Mouse (Mus musculus) liver, adult 2 months (tissue): ENCODE data around the gene H2-M10.5.
"Not testable (repeated sequence)": the region's sequence is repeated elsewhere in the genome, so short reads cannot be mapped to it uniquely, and the experiment has no call there.

Experiments used
- CTCF ChIP-seq: fragments of 200-500 bp; IDR thresholded peaks from 2 replicates; pipeline ENCODE4 v1.5.1; 2011; ENCODE audit warnings: low read depth, low read length, control low read depth
- POLR2A ChIP-seq: fragments of 200-500 bp; IDR thresholded peaks from 2 replicates; pipeline ENCODE4 v1.6.1; 2011; ENCODE audit warnings: low read length, control low read depth; ENCODE audit not compliant: insufficient read depth; ENCODE audit errors: extremely low read depth

DNA sequence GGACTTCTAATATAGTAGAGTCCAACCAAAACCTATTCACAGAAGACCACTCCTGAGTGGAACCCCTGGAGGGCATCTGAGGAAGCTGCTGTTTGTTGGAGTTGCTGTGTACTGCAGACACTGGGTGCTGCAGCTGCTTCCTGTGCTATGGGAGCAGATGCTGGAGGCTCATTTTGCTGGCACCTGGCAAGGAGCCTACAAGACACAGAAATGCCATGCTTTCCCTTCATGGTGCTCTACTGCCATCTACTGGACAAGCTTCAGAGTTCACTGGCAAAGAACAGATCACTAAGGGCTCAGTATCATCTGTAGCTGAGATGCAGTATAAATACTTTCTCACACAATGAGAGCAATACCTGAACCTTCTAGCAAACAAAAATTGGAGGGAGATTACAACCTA is 16.1 kb downstream of the H2-M10.5 start:
- peak; percentile 61 for TF ChIP-seq CTCF
- not testable (repeated sequence) for TF ChIP-seq POLR2A
